Mouse (Mus musculus): ENCODE measurements around the gene H2-M10.2.

- no peak for TF ChIP-seq POLR2A (IDR thresholded peaks at IDR 0.05; ENCODE audit: insufficient read depth, low read length)
- TF ChIP-seq CTCF (IDR thresholded peaks at IDR 0.05; ENCODE audit: low read depth, low read length), result no peak
Measured at GRCm38 (mm10) chr17:36264273-36264925, 21.9 kb downstream of the H2-M10.2 start.
